Mouse (Mus musculus): Measurements from ENCODE around the gene Prdm2. TPM values are rescaled to one million over a fixed set of nuclear protein-coding genes. Genes with fewer than 3 reads are reported as not detected.

The Prdm2 gene
- polyA plus RNA-seq (2014; fragmentation: Illumina TruSeq; extraction: RNeasy Lipid Tissue Mini Kit (QIAGEN cat#74804); ENCODE audit: insufficient read depth, low read depth, low replicate concordance), result 9.1 TPM

GRCm38 (mm10) chr4:143212341-143213174, at the start of gene Prdm2:
Prdm2 (minus strand) TSS chr4:143212995.

Other genes with a start within 250 kb of the Prdm2 start
- 97.2 TPM for gene Pdpn, start 86.6 kb upstream of the Prdm2 start, polyA plus RNA-seq (2014; fragmentation: Illumina TruSeq; extraction: RNeasy Lipid Tissue Mini Kit (QIAGEN cat#74804); ENCODE audit: insufficient read depth, low read depth, low replicate concordance)
- gene Lrrc38, start 136.8 kb upstream of the Prdm2 start, polyA plus RNA-seq (2014; fragmentation: Illumina TruSeq; extraction: RNeasy Lipid Tissue Mini Kit (QIAGEN cat#74804); ENCODE audit: insufficient read depth, low read depth, low replicate concordance), result not detected
- not detected for gene Pramel1, start 181.4 kb upstream of the Prdm2 start, polyA plus RNA-seq (2014; fragmentation: Illumina TruSeq; extraction: RNeasy Lipid Tissue Mini Kit (QIAGEN cat#74804); ENCODE audit: insufficient read depth, low read depth, low replicate concordance)
- 6.6 TPM for gene Pramef8, start 199.4 kb upstream of the Prdm2 start, polyA plus RNA-seq (2014; fragmentation: Illumina TruSeq; extraction: RNeasy Lipid Tissue Mini Kit (QIAGEN cat#74804); ENCODE audit: insufficient read depth, low read depth, low replicate concordance)
- not detected for gene Oog4, start 237.3 kb upstream of the Prdm2 start, polyA plus RNA-seq (2014; fragmentation: Illumina TruSeq; extraction: RNeasy Lipid Tissue Mini Kit (QIAGEN cat#74804); ENCODE audit: insufficient read depth, low read depth, low replicate concordance)

All from lung, adult 10 weeks (tissue).